Mouse (Mus musculus): ENCODE results near the gene Hoxc6. TPM values are rescaled to one million over a fixed set of nuclear protein-coding genes. Genes with fewer than 3 reads are reported as not detected.

Gene Hoxc6
- total and polyA plus RNA-seq, 3 experiments = 12.0 to 37.1 (median 27.1) TPM

- H3K9me3 ChIP-seq (replicated peaks) = no peaks in the 10 kb centered on the region
- peaks cover 81% of the 10 kb centered on the region for H3K4me1 ChIP-seq (ENCODE audit: insufficient read depth, low read depth, low read length)
- no peak overlapping the region for H3K4me3 ChIP-seq (ENCODE audit: low read depth, low read length)
- ATAC-seq (ENCODE audit: extremely low read depth, insufficient number of reproducible peaks, low FRiP score, poor library complexity, severe bottlenecking) (no peak), DNase-seq (ENCODE audit: low spot score) (no peak)
- TF ChIP-seq GATA2 (IDR thresholded peaks at IDR 0.05; ENCODE audit: borderline replicate concordance, low read depth, low read length) = no peak
- no peak for TF ChIP-seq TAL1 (conservative IDR thresholded peaks at IDR 0.05; ENCODE audit: low read depth, low read length)
- no peak for TF ChIP-seq POLR2AphosphoS5 (IDR thresholded peaks at IDR 0.05; ENCODE audit: insufficient replicate concordance, low read depth, low read length)
- no peak for TF ChIP-seq CTCF (IDR thresholded peaks at IDR 0.05; ENCODE audit: low read depth, low read length)
- no peak for TF ChIP-seq GATA1 (IDR thresholded peaks at IDR 0.05; ENCODE audit: borderline replicate concordance, low read length)
- H3K36me3 ChIP-seq (replicated peaks) = peaks cover 6% of the 10 kb centered on the region
- peaks cover 43% of the 10 kb centered on the region for H3K27me3 ChIP-seq (ENCODE audit: insufficient read depth, low read length)
Observed at GRCm38 (mm10) chr15:102979936-102980335, 18.1 kb upstream of the Hoxc6 start.

- H3K9me3 ChIP-seq (replicated peaks) = no peaks in the 10 kb centered on the region
- H3K4me1 ChIP-seq (ENCODE audit: insufficient read depth, low read depth, low read length) = peaks cover 84% of the 10 kb centered on the region
- TF ChIP-seq GATA1 (IDR thresholded peaks at IDR 0.05; ENCODE audit: borderline replicate concordance, low read length) (no peak), POLR2AphosphoS5 (IDR thresholded peaks at IDR 0.05; ENCODE audit: insufficient replicate concordance, low read depth, low read length) (no peak), TAL1 (conservative IDR thresholded peaks at IDR 0.05; ENCODE audit: low read depth, low read length) (no peak), GATA2 (IDR thresholded peaks at IDR 0.05; ENCODE audit: borderline replicate concordance, low read depth, low read length) (no peak), CTCF (IDR thresholded peaks at IDR 0.05; ENCODE audit: low read depth, low read length) (no peak)
- peaks cover 42% of the 10 kb centered on the region for H3K27me3 ChIP-seq (ENCODE audit: insufficient read depth, low read length)
- no peak for DNase-seq (ENCODE audit: low spot score)
- peaks cover 6% of the 10 kb centered on the region for H3K36me3 ChIP-seq (replicated peaks)
- no peak for ATAC-seq (ENCODE audit: extremely low read depth, insufficient number of reproducible peaks, low FRiP score, poor library complexity, severe bottlenecking)
- peak overlapping the region; percentile 80; the same call in 1 of the 2 replicates for H3K4me3 ChIP-seq (ENCODE audit: low read depth, low read length)
Observed at GRCm38 (mm10) chr15:102980352-102980751, 17.7 kb upstream of the Hoxc6 start.

GRCm38 (mm10) chr15:102980912-102981311, 17.1 kb upstream of the Hoxc6 start:
- no peak for DNase-seq (ENCODE audit: low spot score)
- H3K9me3 ChIP-seq (replicated peaks) = no peaks in the 10 kb centered on the region
- peaks cover 6% of the 10 kb centered on the region for H3K36me3 ChIP-seq (replicated peaks)
- no peak for ATAC-seq (ENCODE audit: extremely low read depth, insufficient number of reproducible peaks, low FRiP score, poor library complexity, severe bottlenecking)
- H3K27me3 ChIP-seq (ENCODE audit: insufficient read depth, low read length) = peaks cover 42% of the 10 kb centered on the region
- H3K4me1 ChIP-seq (ENCODE audit: insufficient read depth, low read depth, low read length) = peaks cover 82% of the 10 kb centered on the region
- peak overlapping the region; percentile 80 for H3K4me3 ChIP-seq (ENCODE audit: low read depth, low read length)
- TF ChIP-seq GATA2 (IDR thresholded peaks at IDR 0.05; ENCODE audit: borderline replicate concordance, low read depth, low read length) (no peak), CTCF (IDR thresholded peaks at IDR 0.05; ENCODE audit: low read depth, low read length) (no peak)

DNA sequence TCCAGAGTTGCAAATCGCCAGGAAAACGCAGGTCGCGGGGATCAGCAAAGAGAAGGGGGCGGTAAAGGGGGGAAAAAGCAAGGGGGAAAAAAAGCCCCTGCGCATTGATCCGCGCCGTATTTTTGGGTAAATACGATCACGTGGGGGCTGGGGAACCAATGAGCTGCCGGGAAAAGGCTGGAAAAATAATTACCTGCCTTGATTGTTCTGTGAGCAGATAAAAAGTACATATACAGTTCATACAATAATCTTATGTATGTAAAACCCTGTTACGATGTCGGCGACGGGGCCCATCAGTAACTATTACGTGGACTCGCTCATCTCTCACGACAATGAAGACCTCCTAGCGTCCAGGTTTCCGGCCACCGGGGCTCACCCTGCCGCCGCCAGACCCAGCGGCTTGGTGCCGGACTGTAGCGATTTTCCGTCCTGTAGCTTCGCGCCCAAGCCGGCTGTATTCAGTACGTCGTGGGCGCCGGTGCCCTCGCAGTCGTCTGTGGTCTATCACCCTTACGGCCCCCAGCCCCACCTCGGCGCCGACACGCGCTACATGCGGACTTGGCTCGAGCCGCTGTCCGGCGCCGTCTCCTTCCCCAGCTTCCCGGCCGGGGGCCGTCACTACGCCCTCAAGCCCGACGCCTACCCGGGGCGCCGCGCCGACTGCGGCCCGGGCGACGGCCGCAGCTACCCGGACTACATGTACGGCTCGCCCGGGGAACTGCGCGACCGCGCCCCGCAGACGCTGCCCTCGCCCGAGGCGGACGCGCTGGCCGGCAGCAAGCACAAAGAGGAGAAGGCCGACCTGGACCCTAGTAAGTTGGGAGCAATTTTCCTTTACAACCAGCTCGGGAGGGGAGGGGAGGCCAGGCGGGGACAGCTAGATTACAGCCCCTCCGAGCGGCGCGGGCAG, 16.4 kb upstream of the Hoxc6 start:
- no peak for ATAC-seq (ENCODE audit: extremely low read depth, insufficient number of reproducible peaks, low FRiP score, poor library complexity, severe bottlenecking)
- TF ChIP-seq GATA1 (IDR thresholded peaks at IDR 0.05; ENCODE audit: borderline replicate concordance, low read length) (no peak), TAL1 (conservative IDR thresholded peaks at IDR 0.05; ENCODE audit: low read depth, low read length) (no peak), GATA2 (IDR thresholded peaks at IDR 0.05; ENCODE audit: borderline replicate concordance, low read depth, low read length) (no peak), POLR2AphosphoS5 (IDR thresholded peaks at IDR 0.05; ENCODE audit: insufficient replicate concordance, low read depth, low read length) (no peak), CTCF (IDR thresholded peaks at IDR 0.05; ENCODE audit: low read depth, low read length) (no peak)
- peak overlapping the region; percentile 80 for H3K4me3 ChIP-seq (ENCODE audit: low read depth, low read length)

DNA sequence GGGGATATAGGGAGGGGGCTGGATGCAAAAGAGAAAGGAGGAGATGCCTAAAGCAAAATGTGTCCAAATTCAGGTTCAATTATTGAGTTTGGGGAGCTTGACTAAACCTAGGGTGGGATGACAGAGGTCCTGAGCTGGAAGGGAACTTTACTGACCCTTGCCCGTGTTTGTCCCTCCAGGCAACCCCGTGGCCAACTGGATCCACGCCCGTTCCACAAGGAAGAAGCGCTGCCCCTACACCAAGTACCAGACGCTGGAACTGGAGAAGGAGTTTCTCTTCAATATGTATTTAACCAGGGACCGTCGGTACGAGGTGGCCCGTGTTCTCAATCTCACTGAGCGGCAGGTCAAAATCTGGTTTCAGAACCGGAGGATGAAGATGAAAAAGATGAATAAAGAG, 14.3 kb upstream of the Hoxc6 start:
- TF ChIP-seq GATA1 (IDR thresholded peaks at IDR 0.05; ENCODE audit: borderline replicate concordance, low read length) (no peak), TAL1 (conservative IDR thresholded peaks at IDR 0.05; ENCODE audit: low read depth, low read length) (no peak), GATA2 (IDR thresholded peaks at IDR 0.05; ENCODE audit: borderline replicate concordance, low read depth, low read length) (no peak), CTCF (IDR thresholded peaks at IDR 0.05; ENCODE audit: low read depth, low read length) (no peak), POLR2AphosphoS5 (IDR thresholded peaks at IDR 0.05; ENCODE audit: insufficient replicate concordance, low read depth, low read length) (no peak)
- no peaks in the 10 kb centered on the region for H3K9me3 ChIP-seq (replicated peaks)
- ATAC-seq (ENCODE audit: extremely low read depth, insufficient number of reproducible peaks, low FRiP score, poor library complexity, severe bottlenecking) = no peak
- H3K4me3 ChIP-seq (ENCODE audit: low read depth, low read length) = no peak overlapping the region
- peaks cover 49% of the 10 kb centered on the region for H3K27me3 ChIP-seq (ENCODE audit: insufficient read depth, low read length)
- peaks cover 6% of the 10 kb centered on the region for H3K36me3 ChIP-seq (replicated peaks)
- DNase-seq (ENCODE audit: low spot score) = no peak
- peaks cover 76% of the 10 kb centered on the region for H3K4me1 ChIP-seq (ENCODE audit: insufficient read depth, low read depth, low read length)

More for the DNA sequence above, 16.4 kb upstream of the Hoxc6 start:
- Histone ChIP-seq H3K36me3 (replicated peaks) (peaks cover 6% of the 10 kb centered on the region), H3K27me3 (ENCODE audit: insufficient read depth, low read length) (peaks cover 43% of the 10 kb centered on the region), H3K9me3 (replicated peaks) (no peaks in the 10 kb centered on the region), H3K4me1 (ENCODE audit: insufficient read depth, low read depth, low read length) (peaks cover 80% of the 10 kb centered on the region)
- peak; percentile 86 for DNase-seq (ENCODE audit: low spot score)

DNA sequence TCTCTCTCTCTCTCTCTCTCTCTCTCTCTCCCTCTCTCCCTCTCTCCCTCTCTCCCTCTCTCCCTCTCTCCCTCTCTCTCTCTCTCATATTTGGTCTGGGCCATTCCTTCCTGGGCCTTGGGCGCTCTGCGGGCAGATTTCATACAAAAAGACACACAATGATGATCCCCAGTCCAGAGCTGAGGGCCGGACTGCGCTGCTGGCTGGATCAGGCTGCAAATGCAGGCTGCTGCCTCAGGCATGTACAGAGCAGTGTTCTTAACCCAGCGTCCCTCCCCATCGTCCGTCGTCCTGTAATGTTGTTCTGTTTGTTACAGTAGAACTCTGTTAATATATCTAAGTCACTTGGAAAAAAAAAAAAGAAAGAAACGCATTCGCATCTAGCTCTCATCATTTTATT, 13.5 kb upstream of the Hoxc6 start:
- Histone ChIP-seq H3K4me1 (ENCODE audit: insufficient read depth, low read depth, low read length) (peaks cover 72% of the 10 kb centered on the region), H3K36me3 (replicated peaks) (peaks cover 6% of the 10 kb centered on the region), H3K4me3 (ENCODE audit: low read depth, low read length) (no peak overlapping the region), H3K27me3 (ENCODE audit: insufficient read depth, low read length) (peaks cover 49% of the 10 kb centered on the region), H3K9me3 (replicated peaks) (no peaks in the 10 kb centered on the region)
- DNase-seq (ENCODE audit: low spot score) (no peak), ATAC-seq (ENCODE audit: extremely low read depth, insufficient number of reproducible peaks, low FRiP score, poor library complexity, severe bottlenecking) (no peak)
- no peak for TF ChIP-seq POLR2AphosphoS5 (IDR thresholded peaks at IDR 0.05; ENCODE audit: insufficient replicate concordance, low read depth, low read length)
- no peak for TF ChIP-seq GATA1 (IDR thresholded peaks at IDR 0.05; ENCODE audit: borderline replicate concordance, low read length)
- TF ChIP-seq TAL1 (conservative IDR thresholded peaks at IDR 0.05; ENCODE audit: low read depth, low read length) = no peak
- TF ChIP-seq CTCF (IDR thresholded peaks at IDR 0.05; ENCODE audit: low read depth, low read length) = no peak
- TF ChIP-seq GATA2 (IDR thresholded peaks at IDR 0.05; ENCODE audit: borderline replicate concordance, low read depth, low read length) = no peak
